ENCODE assay signal across 8 mouse cellular contexts in genomic region chr11:72354971-72355728, GRCm38 (mm10). TPM values are rescaled to one million over a fixed set of nuclear protein-coding genes. Genes with fewer than 3 reads are reported as not detected.
DNase-seq lines count a peak whose midpoint lies in the region; ATAC-seq and TF ChIP-seq lines count a peak whose summit lies in the region.

No protein-coding gene starts in this region.

- TF ChIP-seq CTCF in thymus, adult 2 months (IDR thresholded peaks at IDR 0.05; ENCODE audit: borderline replicate concordance, control insufficient read depth, extremely low read depth, insufficient read depth, low read length, poor library complexity): peak; percentile 90

- peak; percentile 75; the same call in 1 of the 2 replicates for ATAC-seq in erythroblast, adult 5-6 weeks (replicated peaks; ENCODE audit: low FRiP score, poor library complexity, severe bottlenecking)
- peak; percentile 62 for ATAC-seq in heart, embryonic 15.5 days (replicated peaks; ENCODE audit: insufficient number of reproducible peaks, insufficient read depth, low FRiP score, low read depth)
- no peak for ATAC-seq in neural tube, embryonic 15.5 days (ENCODE audit: low FRiP score)

- H3K4me3 ChIP-seq in heart, embryonic 15.5 days: no peak overlapping the region
- no peak overlapping the region for H3K4me3 ChIP-seq in neural tube, embryonic 15.5 days (replicated peaks)
- no peak overlapping the region for H3K4me3 ChIP-seq in thymus, adult 2 months (ENCODE audit: control insufficient read depth, insufficient read depth, low read length)

- no peaks in the 10 kb centered on the region for H3K36me3 ChIP-seq in heart, embryonic 15.5 days
- H3K36me3 ChIP-seq in neural tube, embryonic 15.5 days: no peaks in the 10 kb centered on the region
- H3K36me3 ChIP-seq in thymus, adult 2 months (ENCODE audit: control insufficient read depth, insufficient read depth, low read length): no peaks in the 10 kb centered on the region

- H3K27me3 ChIP-seq in heart, embryonic 15.5 days: no peaks in the 10 kb centered on the region
- H3K27me3 ChIP-seq in neural tube, embryonic 15.5 days (replicated peaks): no peaks in the 10 kb centered on the region
- no peaks in the 10 kb centered on the region for H3K27me3 ChIP-seq in thymus, adult 2 months (ENCODE audit: control insufficient read depth, insufficient read depth, low read length)

- DNase-seq in CD4-positive helper T cell, adult 2 months (ENCODE audit: low read depth, low spot score): peak; percentile 37
- peak; percentile 38 to 42 for DNase-seq in adrenal gland, postnatal 4 days (ENCODE audit: low spot score in 2 of 2)
- DNase-seq in kidney, postnatal 36 days: peak; percentile 60 to 90
- DNase-seq in lung, adult 18-20 months: peak; percentile 64 to 65
- DNase-seq in thymus, adult 2 months: peak; percentile 73

- H3K27ac ChIP-seq in heart, embryonic 15.5 days: no peak overlapping the region
- no peak overlapping the region for H3K27ac ChIP-seq in neural tube, embryonic 15.5 days (replicated peaks)
- H3K27ac ChIP-seq in thymus, adult 2 months (ENCODE audit: control insufficient read depth, insufficient read depth, low read length): no peak overlapping the region

- peak overlapping the region; percentile 45 for H3K4me2 ChIP-seq in heart, embryonic 15.5 days
- H3K4me2 ChIP-seq in neural tube, embryonic 15.5 days: peak overlapping the region; percentile 30

- no peak overlapping the region for H3K9ac ChIP-seq in heart, embryonic 15.5 days
- H3K9ac ChIP-seq in neural tube, embryonic 15.5 days (replicated peaks): no peak overlapping the region

- WGBS in heart, embryonic 15.5 days: 21% methylated on average over 20 of the region's 20 CpGs
- WGBS in neural tube, embryonic 15.5 days: 29% methylated on average over 20 of the region's 20 CpGs
- 30% methylated on average over 20 of the region's 20 CpGs for WGBS in thymus, adult 2 months

- H3K9me3 ChIP-seq in heart, embryonic 15.5 days (replicated peaks): no peaks in the 10 kb centered on the region
- H3K9me3 ChIP-seq in neural tube, embryonic 15.5 days (replicated peaks): no peaks in the 10 kb centered on the region

- no peak for TF ChIP-seq POLR2A in thymus, adult 2 months (IDR thresholded peaks at IDR 0.05; ENCODE audit: control insufficient read depth, extremely low read depth, insufficient read depth, low read length, poor library complexity)

- peaks cover 3% of the 10 kb centered on the region for H3K4me1 ChIP-seq in heart, embryonic 15.5 days (replicated peaks)
- no peaks in the 10 kb centered on the region for H3K4me1 ChIP-seq in neural tube, embryonic 15.5 days
- H3K4me1 ChIP-seq in thymus, adult 2 months (replicated peaks; ENCODE audit: control insufficient read depth, insufficient read depth, low read length): no peaks in the 10 kb centered on the region; the same call in 1 of the 2 replicates

RNA-seq across cellular contexts. Expression of gene Tekt1, which starts 7.1 kb away (rescaled TPM):
- total RNA-seq in adrenal gland, postnatal 4 days (2021): under 1 TPM; 0.51 to 0.62 TPM
- total RNA-seq in erythroblast, adult 5-6 weeks (2015; ENCODE audit: low replicate concordance): not detected in 2 replicates
- total RNA-seq in erythroblast, adult 5-6 weeks (2017; ENCODE audit: low replicate concordance): not detected in 2 replicates
- 0.72 and 1.1 TPM in 2 replicates for polyA plus RNA-seq in heart, embryonic 15.5 days (2015; fragmentation: Nextera tagmentation; extraction: Ambion mirVana)
- 4.6 and 5.9 TPM in 2 replicates for polyA plus RNA-seq in neural tube, embryonic 15.5 days (2015; fragmentation: Nextera tagmentation; extraction: Ambion mirVana)
- polyA plus RNA-seq in thymus, adult 2 months (2012; rRNA removed): 0.11 and 0.27 TPM in 2 replicates

RNA-seq across cellular contexts. Expression of gene Fbxo39, which starts 40.9 kb away (rescaled TPM):
- total RNA-seq in adrenal gland, postnatal 4 days (2021): not detected
- not detected in 2 replicates for total RNA-seq in erythroblast, adult 5-6 weeks (2015; ENCODE audit: low replicate concordance)
- 0.70 and 1.3 TPM in 2 replicates for total RNA-seq in erythroblast, adult 5-6 weeks (2017; ENCODE audit: low replicate concordance)
- not detected in 2 replicates for polyA plus RNA-seq in heart, embryonic 15.5 days (2015; fragmentation: Nextera tagmentation; extraction: Ambion mirVana)
- not detected in 2 replicates for polyA plus RNA-seq in neural tube, embryonic 15.5 days (2015; fragmentation: Nextera tagmentation; extraction: Ambion mirVana)
- polyA plus RNA-seq in thymus, adult 2 months (2012; rRNA removed): 0.18 and 0.26 TPM in 2 replicates

RNA-seq across cellular contexts. Expression of gene Xaf1, which starts 53.7 kb away (rescaled TPM):
- total RNA-seq in adrenal gland, postnatal 4 days (2021): 10 to 100 TPM; 19.5 to 23.8 TPM
- total RNA-seq in erythroblast, adult 5-6 weeks (2015; ENCODE audit: low replicate concordance): 33.0 and 122 TPM in 2 replicates
- 48.7 and 64.9 TPM in 2 replicates for total RNA-seq in erythroblast, adult 5-6 weeks (2017; ENCODE audit: low replicate concordance)
- polyA plus RNA-seq in heart, embryonic 15.5 days (2015; fragmentation: Nextera tagmentation; extraction: Ambion mirVana): 9.5 and 10.2 TPM in 2 replicates
- polyA plus RNA-seq in neural tube, embryonic 15.5 days (2015; fragmentation: Nextera tagmentation; extraction: Ambion mirVana): 3.0 and 10.6 TPM in 2 replicates
- 39.3 and 46.0 TPM in 2 replicates for polyA plus RNA-seq in thymus, adult 2 months (2012; rRNA removed)

RNA-seq across cellular contexts. Expression of gene Smtnl2, which starts 56.4 kb away (rescaled TPM):
- total RNA-seq in adrenal gland, postnatal 4 days (2021): 10 to 100 TPM; 11.4 to 24.2 TPM
- not detected in 2 replicates for total RNA-seq in erythroblast, adult 5-6 weeks (2015; ENCODE audit: low replicate concordance)
- not detected in 2 replicates for total RNA-seq in erythroblast, adult 5-6 weeks (2017; ENCODE audit: low replicate concordance)
- polyA plus RNA-seq in heart, embryonic 15.5 days (2015; fragmentation: Nextera tagmentation; extraction: Ambion mirVana): 114 and 133 TPM in 2 replicates
- polyA plus RNA-seq in neural tube, embryonic 15.5 days (2015; fragmentation: Nextera tagmentation; extraction: Ambion mirVana): 10.2 and 16.1 TPM in 2 replicates
- 1.7 and 2.7 TPM in 2 replicates for polyA plus RNA-seq in thymus, adult 2 months (2012; rRNA removed)
